Mouse (Mus musculus): ENCODE measurements around the gene Fbxl13. TPM values are rescaled to one million over a fixed set of nuclear protein-coding genes. Genes with fewer than 3 reads are reported as not detected.

Gene Fbxl13
- total and polyA plus RNA-seq, 2 experiments from 2014 or later: 0.29 to 0.46 TPM

- 63% methylated on average over 3 of the region's 3 CpGs for WGBS
- H3K9me3 ChIP-seq (ENCODE audit: low read length): no peaks in the 10 kb centered on the region
- no peaks in the 10 kb centered on the region; the same call in 1 of the 2 replicates for H3K4me1 ChIP-seq (ENCODE audit: insufficient read depth)
Observed at GRCm38 (mm10) chr5:21496881-21497280, 148.6 kb downstream of the Fbxl13 start.

GRCm38 (mm10) chr5:21496321-21496720 is 149.1 kb downstream of the Fbxl13 start:
- Histone ChIP-seq H3K27me3 (ENCODE audit: insufficient read depth, low read length) (no peaks in the 10 kb centered on the region), H3K36me3 (ENCODE audit: insufficient read depth) (no peaks in the 10 kb centered on the region), H3K9me3 (ENCODE audit: low read length) (no peaks in the 10 kb centered on the region), H3K4me3 (ENCODE audit: low read depth, low read length) (no peak overlapping the region), H3K9ac (no peak overlapping the region), H3K4me2 (ENCODE audit: low read depth) (no peak overlapping the region), H3K4me1 (ENCODE audit: insufficient read depth) (no peaks in the 10 kb centered on the region; the same call in 1 of the 2 replicates), H3K27ac (ENCODE audit: low read depth, low read length) (no peak overlapping the region)
- peak; percentile 46 for ATAC-seq
- DNase-seq: peak; percentile 61
- no peak for TF ChIP-seq CTCF (IDR thresholded peaks at IDR 0.05; ENCODE audit: low read depth)
- WGBS: 69% methylated on average over 6 of the region's 6 CpGs

More at GRCm38 (mm10) chr5:21496881-21497280, 148.6 kb downstream of the Fbxl13 start:
- no peak overlapping the region for H3K4me3 ChIP-seq (ENCODE audit: low read depth, low read length)
- no peaks in the 10 kb centered on the region for H3K27me3 ChIP-seq (ENCODE audit: insufficient read depth, low read length)
- DNase-seq (no peak), ATAC-seq (no peak)
- H3K9ac ChIP-seq: no peak overlapping the region
- no peak for TF ChIP-seq CTCF (IDR thresholded peaks at IDR 0.05; ENCODE audit: low read depth)
- no peaks in the 10 kb centered on the region for H3K36me3 ChIP-seq (ENCODE audit: insufficient read depth)
- no peak overlapping the region for H3K27ac ChIP-seq (ENCODE audit: low read depth, low read length)
- H3K4me2 ChIP-seq (ENCODE audit: low read depth): no peak overlapping the region

- ATAC-seq: no peak
- Histone ChIP-seq H3K27me3 (ENCODE audit: insufficient read depth, low read length) (no peaks in the 10 kb centered on the region), H3K9me3 (ENCODE audit: low read length) (no peaks in the 10 kb centered on the region), H3K36me3 (ENCODE audit: insufficient read depth) (no peaks in the 10 kb centered on the region), H3K27ac (ENCODE audit: low read depth, low read length) (no peak overlapping the region), H3K9ac (no peak overlapping the region), H3K4me1 (ENCODE audit: insufficient read depth) (no peaks in the 10 kb centered on the region), H3K4me3 (ENCODE audit: low read depth, low read length) (no peak overlapping the region), H3K4me2 (ENCODE audit: low read depth) (no peak overlapping the region)
- 63% methylated on average over 3 of the region's 3 CpGs for WGBS
- no peak for DNase-seq
- no peak for TF ChIP-seq CTCF (IDR thresholded peaks at IDR 0.05; ENCODE audit: low read depth)
Observed at GRCm38 (mm10) chr5:21494781-21495180, 150.7 kb downstream of the Fbxl13 start.

- ATAC-seq: no peak
- Histone ChIP-seq H3K27ac (ENCODE audit: low read depth, low read length) (no peak overlapping the region), H3K4me2 (ENCODE audit: low read depth) (no peak overlapping the region), H3K27me3 (ENCODE audit: insufficient read depth, low read length) (no peaks in the 10 kb centered on the region), H3K9me3 (ENCODE audit: low read length) (no peaks in the 10 kb centered on the region), H3K9ac (no peak overlapping the region), H3K36me3 (ENCODE audit: insufficient read depth) (no peaks in the 10 kb centered on the region), H3K4me1 (ENCODE audit: insufficient read depth) (peaks cover 3% of the 10 kb centered on the region; the same call in 1 of the 2 replicates), H3K4me3 (ENCODE audit: low read depth, low read length) (no peak overlapping the region)
- TF ChIP-seq CTCF (IDR thresholded peaks at IDR 0.05; ENCODE audit: low read depth): no peak
- WGBS: 74% methylated on average over 8 of the region's 8 CpGs
- DNase-seq: no peak
Observed at GRCm38 (mm10) chr5:21493294-21493999, 152.0 kb downstream of the Fbxl13 start.

GRCm38 (mm10) chr5:21492213-21492612 is 153.2 kb downstream of the Fbxl13 start:
- Histone ChIP-seq H3K4me3 (ENCODE audit: low read depth, low read length) (no peak overlapping the region), H3K4me1 (ENCODE audit: insufficient read depth) (peaks cover 4% of the 10 kb centered on the region; the same call in 1 of the 2 replicates), H3K36me3 (ENCODE audit: insufficient read depth) (no peaks in the 10 kb centered on the region), H3K9ac (no peak overlapping the region), H3K27ac (ENCODE audit: low read depth, low read length) (no peak overlapping the region), H3K27me3 (ENCODE audit: insufficient read depth, low read length) (no peaks in the 10 kb centered on the region), H3K9me3 (ENCODE audit: low read length) (no peaks in the 10 kb centered on the region), H3K4me2 (ENCODE audit: low read depth) (no peak overlapping the region)
- ATAC-seq (no peak), DNase-seq (no peak)
- 86% methylated on average over 3 of the region's 3 CpGs for WGBS
- no peak for TF ChIP-seq CTCF (IDR thresholded peaks at IDR 0.05; ENCODE audit: low read depth)

GRCm38 (mm10) chr5:21491469-21491868 is 154.0 kb downstream of the Fbxl13 start:
- no peak overlapping the region for H3K9ac ChIP-seq
- H3K4me3 ChIP-seq (ENCODE audit: low read depth, low read length): no peak overlapping the region
- H3K27ac ChIP-seq (ENCODE audit: low read depth, low read length): no peak overlapping the region
- 64% methylated on average over 2 of the region's 2 CpGs for WGBS
- no peaks in the 10 kb centered on the region for H3K36me3 ChIP-seq (ENCODE audit: insufficient read depth)
- H3K4me2 ChIP-seq (ENCODE audit: low read depth): no peak overlapping the region
- H3K9me3 ChIP-seq (ENCODE audit: low read length): no peaks in the 10 kb centered on the region
- H3K4me1 ChIP-seq (ENCODE audit: insufficient read depth): peaks cover 4% of the 10 kb centered on the region; the same call in 1 of the 2 replicates
- no peak for TF ChIP-seq CTCF (IDR thresholded peaks at IDR 0.05; ENCODE audit: low read depth)
- H3K27me3 ChIP-seq (ENCODE audit: insufficient read depth, low read length): no peaks in the 10 kb centered on the region
- ATAC-seq (no peak), DNase-seq (no peak)

GRCm38 (mm10) chr5:21489135-21489534 is 156.3 kb downstream of the Fbxl13 start:
- no peak for ATAC-seq
- H3K27me3 ChIP-seq (ENCODE audit: insufficient read depth, low read length): no peaks in the 10 kb centered on the region
- peaks cover 4% of the 10 kb centered on the region; the same call in 1 of the 2 replicates for H3K4me1 ChIP-seq (ENCODE audit: insufficient read depth)
- H3K4me3 ChIP-seq (ENCODE audit: low read depth, low read length): no peak overlapping the region
- H3K27ac ChIP-seq (ENCODE audit: low read depth, low read length): peak overlapping the region; percentile 29; the same call in 1 of the 2 replicates
- no peaks in the 10 kb centered on the region for H3K9me3 ChIP-seq (ENCODE audit: low read length)
- DNase-seq: no peak
- TF ChIP-seq CTCF (IDR thresholded peaks at IDR 0.05; ENCODE audit: low read depth): no peak
- H3K36me3 ChIP-seq (ENCODE audit: insufficient read depth): no peaks in the 10 kb centered on the region
- 58% methylated on average over 4 of the region's 4 CpGs for WGBS
- no peak overlapping the region for H3K9ac ChIP-seq
- H3K4me2 ChIP-seq (ENCODE audit: low read depth): no peak overlapping the region
